Mouse (Mus musculus): ENCODE measurements around the gene Klrd1. TPM values are rescaled to one million over a fixed set of nuclear protein-coding genes. Genes with fewer than 3 reads are reported as not detected.

Klrd1 gene
- total RNA-seq, 2 experiments from 2014 or later: 2.5 TPM; not detected in 1

Other genes with a start within 250 kb of the Klrd1 start
- 726 and 820 TPM in 2 replicates for gene Clec12a, start 249.1 kb upstream of the Klrd1 start, total RNA-seq (2015)
- 640 and 745 TPM in 2 replicates for gene Clec12a, start 249.1 kb upstream of the Klrd1 start, total RNA-seq (2017)
- gene Clec12b, start 205.9 kb upstream of the Klrd1 start, total RNA-seq (2015): not detected in 2 replicates
- not detected in 2 replicates for gene Clec12b, start 205.9 kb upstream of the Klrd1 start, total RNA-seq (2017)
- gene Clec1b, start 194.5 kb upstream of the Klrd1 start, total RNA-seq (2015): 0.17 and 0.22 TPM in 2 replicates
- 0.17 and 0.42 TPM in 2 replicates for gene Clec1b, start 194.5 kb upstream of the Klrd1 start, total RNA-seq (2017)
- 5.2 and 6.3 TPM in 2 replicates for gene Clec9a, start 182.9 kb upstream of the Klrd1 start, total RNA-seq (2015)
- 2.0 and 3.4 TPM in 2 replicates for gene Clec9a, start 182.9 kb upstream of the Klrd1 start, total RNA-seq (2017)
- 0.12 TPM in 1 of 2 replicates, not detected in the other for gene Clec1a, start 139.8 kb upstream of the Klrd1 start, total RNA-seq (2015)
- gene Clec1a, start 139.8 kb upstream of the Klrd1 start, total RNA-seq (2017): 0.12 and 0.78 TPM in 2 replicates
- 31.6 and 33.4 TPM in 2 replicates for gene Olr1, start 84.6 kb upstream of the Klrd1 start, total RNA-seq (2015)
- 17.3 and 51.7 TPM in 2 replicates for gene Olr1, start 84.6 kb upstream of the Klrd1 start, total RNA-seq (2017)
- 0.10 TPM in 1 of 2 replicates, not detected in the other for gene Tmem52b, start 79.2 kb upstream of the Klrd1 start, total RNA-seq (2015)
- 0.12 and 1.1 TPM in 2 replicates for gene Tmem52b, start 79.2 kb upstream of the Klrd1 start, total RNA-seq (2017)
- gene Gabarapl1, start 58.6 kb upstream of the Klrd1 start, total RNA-seq (2015): 19.0 and 19.4 TPM in 2 replicates
- gene Gabarapl1, start 58.6 kb upstream of the Klrd1 start, total RNA-seq (2017): 45.5 and 62.8 TPM in 2 replicates
- 0.49 TPM in 1 of 2 replicates, not detected in the other for gene Klre1, start 13.9 kb upstream of the Klrd1 start, total RNA-seq (2015)
- not detected in 2 replicates for gene Klre1, start 13.9 kb upstream of the Klrd1 start, total RNA-seq (2017)
- gene Klrk1, start 32.1 kb downstream of the Klrd1 start, total RNA-seq (2015): 5.7 and 8.2 TPM in 2 replicates
- gene Klrk1, start 32.1 kb downstream of the Klrd1 start, total RNA-seq (2017): 11.8 and 12.2 TPM in 2 replicates
- gene Klrc3, start 51.6 kb downstream of the Klrd1 start, total RNA-seq (2015): not detected in 2 replicates
- not detected in 2 replicates for gene Klrc3, start 51.6 kb downstream of the Klrd1 start, total RNA-seq (2017)
- not detected in 2 replicates for gene Klrc2, start 68.9 kb downstream of the Klrd1 start, total RNA-seq (2015)
- not detected in 2 replicates for gene Klrc2, start 68.9 kb downstream of the Klrd1 start, total RNA-seq (2017)
- 0.17 and 0.44 TPM in 2 replicates for gene Klrc1, start 87.2 kb downstream of the Klrd1 start, total RNA-seq (2015)
- gene Klrc1, start 87.2 kb downstream of the Klrd1 start, total RNA-seq (2017): 0.87 TPM in 1 of 2 replicates, not detected in the other
- gene Klri1, start 125.3 kb downstream of the Klrd1 start, total RNA-seq (2015): not detected in 2 replicates
- not detected in 2 replicates for gene Klri1, start 125.3 kb downstream of the Klrd1 start, total RNA-seq (2017)
- gene Klri2, start 148.7 kb downstream of the Klrd1 start, total RNA-seq (2015): 0.15 TPM in 1 of 2 replicates, not detected in the other
- under 0.01 TPM in 1 of 2 replicates, not detected in the other for gene Klri2, start 148.7 kb downstream of the Klrd1 start, total RNA-seq (2017)
- not detected in 2 replicates for gene Gm156, start 192.5 kb downstream of the Klrd1 start, total RNA-seq (2015)
- gene Gm156, start 192.5 kb downstream of the Klrd1 start, total RNA-seq (2017): not detected in 2 replicates

Measured in megakaryocyte progenitor cell, adult 5-6 weeks (primary cell).